Mouse (Mus musculus) T-helper 17 cell (primary cell): Measurements from ENCODE around the gene Gm21209.
"Not testable (repeated sequence)": the region's sequence is repeated elsewhere in the genome, so short reads cannot be mapped to it uniquely, and the experiment has no call there.

Experiments used
- in situ Hi-C, 2 experiments: fragments of 300-600 bp; cut with MboI, MseI; formaldehyde crosslinking; loops; 1 replicate in 1 of 2; 2 replicates in 1 of 2; pipeline ENCODE4 v1.15.1; 2025; ENCODE audit warnings: high pct_unique_total_duplicates in 2 of 2

Gm21209 gene

GRCm38 (mm10) chrY:49570856-49571255, at the start of gene Gm21209:
Gm21209 (plus strand) TSS chrY:49571156.
- in situ Hi-C loops = not testable (repeated sequence)
